Mouse (Mus musculus) liver (tissue): ENCODE measurements at regions not wholly inside any gene's neighbourhood (a gene's known extent, or its start where the extent isn't known, plus 50 kb on each side); places are given as distances from the start of the nearest gene placed in this dataset.

Experiments
- DNase-seq: peaks from one replicate; pipeline ENCODE4 v3.0.0-alpha.2; 2020; ENCODE audit warnings: mixed read lengths

DNA sequence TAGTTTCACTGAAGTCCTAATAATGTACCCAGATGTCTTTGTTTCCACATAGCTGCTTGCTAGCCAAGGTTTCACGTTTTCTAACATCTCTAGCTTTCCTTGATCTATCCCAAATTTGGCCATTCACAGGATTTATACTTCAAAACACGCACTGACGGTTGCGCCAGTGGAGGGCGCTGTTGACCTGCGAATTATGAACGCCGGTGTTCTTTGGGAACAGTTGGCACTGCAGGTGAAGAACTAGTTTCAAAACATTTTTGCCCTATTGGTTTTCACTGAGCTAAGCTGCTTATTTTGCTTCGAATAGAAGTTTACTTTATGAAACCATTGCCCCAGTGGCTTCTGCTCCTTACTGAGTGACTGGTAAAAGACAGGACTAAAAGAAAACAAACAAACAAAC, 76.7 kb upstream of the Slitrk3 start:
- DNase-seq, result peak; percentile 26

GRCm38 (mm10) chr3:73125143-73125542, 67.5 kb upstream of the Slitrk3 start:
- DNase-seq, result peak; percentile 48

DNA sequence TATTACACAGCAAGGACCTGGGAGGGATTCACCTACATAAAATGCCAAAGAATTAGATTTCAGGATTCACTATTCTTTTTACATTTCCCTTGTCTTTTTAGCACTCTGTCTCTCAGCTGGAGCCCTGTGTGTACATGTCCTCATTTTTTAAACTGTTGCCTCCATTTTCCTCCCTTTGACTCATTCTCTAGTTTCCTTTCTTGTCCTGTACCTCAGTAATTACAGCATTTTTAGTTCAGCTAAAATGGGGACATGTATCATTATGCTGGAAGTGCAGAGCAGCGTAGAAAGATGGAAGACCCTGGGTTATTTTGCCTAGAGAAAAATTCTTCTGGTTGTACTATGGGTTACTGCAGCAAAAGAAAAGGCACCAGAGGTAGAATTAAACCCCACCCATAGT, 51.5 kb upstream of the Slitrk3 start:
- DNase-seq, result no peak
